Mouse (Mus musculus): ENCODE results near the gene Hexim1. TPM values are rescaled to one million over a fixed set of nuclear protein-coding genes. Genes with fewer than 3 reads are reported as not detected.

Gene Hexim1
- polyA plus RNA-seq, 1 experiment from 2014 or later: 3.9 TPM

DNA sequence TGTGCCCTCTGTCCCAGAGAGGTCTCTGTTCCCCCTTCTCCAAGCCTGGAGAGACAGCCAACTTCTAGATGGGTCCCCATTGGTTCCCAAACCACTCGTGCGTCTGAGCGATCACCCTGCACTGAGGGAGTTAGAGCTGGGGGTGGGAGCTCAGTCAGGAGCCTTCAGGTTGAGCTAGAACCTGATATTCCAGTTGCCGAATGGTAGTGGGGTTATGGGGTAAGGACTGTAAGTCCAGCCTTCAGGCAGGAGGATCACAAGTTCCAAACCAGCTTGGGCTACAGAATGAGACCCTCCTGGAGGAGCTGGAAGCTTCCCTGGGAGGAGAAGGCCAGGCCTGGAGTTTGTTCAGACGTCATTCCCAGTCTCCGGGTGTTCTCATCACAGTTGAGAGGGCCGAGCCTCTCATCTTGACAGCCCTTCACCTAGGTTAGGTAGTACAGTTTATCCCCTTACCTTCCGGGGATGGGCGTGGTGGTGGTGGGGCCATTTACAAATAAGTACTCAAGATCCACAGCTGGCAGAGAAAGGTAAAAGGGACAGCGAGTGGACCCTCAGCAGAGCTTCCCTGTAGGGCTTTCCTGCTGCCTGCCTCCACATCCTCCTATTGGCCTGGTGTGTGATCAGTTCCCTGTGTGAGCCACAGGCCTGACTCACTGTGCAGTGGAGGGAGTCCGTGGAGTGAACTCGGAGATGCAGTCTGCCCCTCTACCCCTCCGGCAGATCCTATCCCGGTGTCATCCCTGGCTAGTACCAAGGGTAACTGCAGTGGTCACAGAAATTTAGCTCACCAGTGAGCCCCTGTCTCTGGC lies 24.1 kb downstream of the Hexim1 start:
- Histone ChIP-seq H3K9me3 (ENCODE audit: control insufficient read depth, low read length) (no peaks in the 10 kb centered on the region), H3K27ac (replicated peaks; ENCODE audit: low read depth, low read length) (no peak overlapping the region), H3K4me2 (ENCODE audit: low read length) (no peak overlapping the region), H3K9ac (replicated peaks; ENCODE audit: low read length) (0 out of 2 replicates have a peak overlapping the region, but pooled peaks have one; percentile 3), H3K4me1 (ENCODE audit: control insufficient read depth, insufficient read depth, low read length) (peaks cover 11% of the 10 kb centered on the region), H3K4me3 (replicated peaks; ENCODE audit: low read depth, low read length) (no peak overlapping the region), H3K36me3 (ENCODE audit: control insufficient read depth, insufficient read depth, low read length) (peaks cover 11% of the 10 kb centered on the region), H3K27me3 (ENCODE audit: control insufficient read depth, insufficient read depth, low read length) (no peaks in the 10 kb centered on the region)
- 85% methylated on average over 14 of the region's 14 CpGs for WGBS
- DNase-seq (no peak), ATAC-seq (ENCODE audit: low FRiP score, low TSS enrichment) (no peak)

- no peak overlapping the region for H3K4me2 ChIP-seq (ENCODE audit: low read length)
- no peaks in the 10 kb centered on the region for H3K27me3 ChIP-seq (ENCODE audit: control insufficient read depth, insufficient read depth, low read length)
- H3K9ac ChIP-seq (replicated peaks; ENCODE audit: low read length): 0 out of 2 replicates have a peak overlapping the region, but pooled peaks have one; percentile 3
- no peaks in the 10 kb centered on the region for H3K9me3 ChIP-seq (ENCODE audit: control insufficient read depth, low read length)
- H3K27ac ChIP-seq (replicated peaks; ENCODE audit: low read depth, low read length): no peak overlapping the region
- no peak overlapping the region for H3K4me3 ChIP-seq (replicated peaks; ENCODE audit: low read depth, low read length)
- WGBS: 61% methylated on average over 6 of the region's 6 CpGs
- H3K36me3 ChIP-seq (ENCODE audit: control insufficient read depth, insufficient read depth, low read length): peaks cover 11% of the 10 kb centered on the region
- DNase-seq (no peak), ATAC-seq (ENCODE audit: low FRiP score, low TSS enrichment) (no peak)
- H3K4me1 ChIP-seq (ENCODE audit: control insufficient read depth, insufficient read depth, low read length): peaks cover 7% of the 10 kb centered on the region
Measured at GRCm38 (mm10) chr11:103140763-103141100, 24.7 kb downstream of the Hexim1 start.

DNA sequence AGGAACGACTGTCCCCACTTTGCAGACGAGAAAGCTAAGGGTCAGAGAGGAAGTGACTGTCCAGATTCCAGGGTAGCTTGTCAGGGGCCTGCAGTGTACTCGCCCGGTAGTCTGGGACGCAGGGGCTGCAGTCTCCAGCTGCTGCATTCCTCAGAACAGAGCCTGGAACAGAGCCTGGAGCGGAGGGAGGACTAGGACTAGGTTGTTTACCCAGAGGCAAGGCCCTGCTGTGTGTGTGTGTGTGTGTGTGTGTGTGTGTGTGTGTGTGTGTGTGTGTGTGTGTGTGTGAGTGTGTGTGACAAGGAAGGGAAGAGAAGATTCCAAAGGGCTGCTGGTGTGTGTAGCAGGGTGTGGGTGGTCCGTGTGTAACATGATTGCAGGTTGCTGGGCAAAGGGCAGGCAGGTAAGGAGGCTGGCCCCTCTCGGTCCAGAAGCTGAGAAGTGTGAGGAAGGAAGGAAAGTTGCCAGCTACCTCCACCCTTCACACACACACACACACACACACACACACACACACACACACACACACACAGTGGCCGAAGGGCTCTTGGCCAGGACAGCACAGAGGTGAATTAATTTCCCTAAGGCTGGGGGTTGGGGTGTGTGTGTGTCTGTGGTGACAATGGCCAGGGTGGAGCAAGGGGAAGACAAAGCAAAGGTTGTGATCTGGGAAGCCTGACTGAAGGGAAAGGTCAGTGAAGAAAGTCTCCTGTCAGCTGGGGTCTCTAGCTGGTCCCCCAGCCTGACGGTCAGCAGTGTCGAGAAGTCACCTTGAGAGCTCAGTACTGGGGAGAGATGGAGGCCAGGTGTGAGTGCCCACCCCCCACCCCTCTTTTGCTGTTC lies 25.3 kb downstream of the Hexim1 start:
- peaks cover 7% of the 10 kb centered on the region for H3K4me1 ChIP-seq (ENCODE audit: control insufficient read depth, insufficient read depth, low read length)
- DNase-seq (no peak), ATAC-seq (ENCODE audit: low FRiP score, low TSS enrichment) (no peak)
- no peaks in the 10 kb centered on the region for H3K27me3 ChIP-seq (ENCODE audit: control insufficient read depth, insufficient read depth, low read length)
- H3K9ac ChIP-seq (replicated peaks; ENCODE audit: low read length): peak overlapping the region; percentile 1; the same call in 1 of the 2 replicates
- H3K36me3 ChIP-seq (ENCODE audit: control insufficient read depth, insufficient read depth, low read length): peaks cover 11% of the 10 kb centered on the region
- no peak overlapping the region for H3K4me3 ChIP-seq (replicated peaks; ENCODE audit: low read depth, low read length)
- H3K27ac ChIP-seq (replicated peaks; ENCODE audit: low read depth, low read length): peak overlapping the region; percentile 86
- 28% methylated on average over 11 of the region's 11 CpGs for WGBS
- H3K9me3 ChIP-seq (ENCODE audit: control insufficient read depth, low read length): no peaks in the 10 kb centered on the region
- H3K4me2 ChIP-seq (ENCODE audit: low read length): 0 out of 2 replicates have a peak overlapping the region, but pooled peaks have one; percentile 1

GRCm38 (mm10) chr11:103141944-103142255 lies 25.9 kb downstream of the Hexim1 start:
- H3K27ac ChIP-seq (replicated peaks; ENCODE audit: low read depth, low read length): peak overlapping the region; percentile 86
- no peaks in the 10 kb centered on the region for H3K9me3 ChIP-seq (ENCODE audit: control insufficient read depth, low read length)
- H3K27me3 ChIP-seq (ENCODE audit: control insufficient read depth, insufficient read depth, low read length): no peaks in the 10 kb centered on the region
- peak overlapping the region; percentile 1; the same call in 1 of the 2 replicates for H3K9ac ChIP-seq (replicated peaks; ENCODE audit: low read length)
- DNase-seq (peak; percentile 33), ATAC-seq (ENCODE audit: low FRiP score, low TSS enrichment) (no peak)
- peaks cover 11% of the 10 kb centered on the region for H3K36me3 ChIP-seq (ENCODE audit: control insufficient read depth, insufficient read depth, low read length)
- H3K4me3 ChIP-seq (replicated peaks; ENCODE audit: low read depth, low read length): no peak overlapping the region
- H3K4me2 ChIP-seq (ENCODE audit: low read length): peak overlapping the region; percentile 51; the same call in 1 of the 2 replicates
- WGBS: 33% methylated on average over 1 of the region's 1 CpGs
- H3K4me1 ChIP-seq (ENCODE audit: control insufficient read depth, insufficient read depth, low read length): peaks cover 7% of the 10 kb centered on the region

- H3K9me3 ChIP-seq (ENCODE audit: control insufficient read depth, low read length): no peaks in the 10 kb centered on the region
- ATAC-seq (ENCODE audit: low FRiP score, low TSS enrichment) (peak; percentile 88), DNase-seq (peak; percentile 91)
- WGBS: 30% methylated on average over 8 of the region's 8 CpGs
- peak overlapping the region; percentile 51 for H3K4me2 ChIP-seq (ENCODE audit: low read length)
- peaks cover 11% of the 10 kb centered on the region for H3K36me3 ChIP-seq (ENCODE audit: control insufficient read depth, insufficient read depth, low read length)
- no peaks in the 10 kb centered on the region for H3K27me3 ChIP-seq (ENCODE audit: control insufficient read depth, insufficient read depth, low read length)
- H3K4me1 ChIP-seq (ENCODE audit: control insufficient read depth, insufficient read depth, low read length): peaks cover 7% of the 10 kb centered on the region
- H3K27ac ChIP-seq (replicated peaks; ENCODE audit: low read depth, low read length): peak overlapping the region; percentile 86
- H3K9ac ChIP-seq (replicated peaks; ENCODE audit: low read length): peak overlapping the region; percentile 46; the same call in 1 of the 2 replicates
- H3K4me3 ChIP-seq (replicated peaks; ENCODE audit: low read depth, low read length): peak overlapping the region; percentile 27
Measured at GRCm38 (mm10) chr11:103142441-103143182, 26.6 kb downstream of the Hexim1 start.

DNA sequence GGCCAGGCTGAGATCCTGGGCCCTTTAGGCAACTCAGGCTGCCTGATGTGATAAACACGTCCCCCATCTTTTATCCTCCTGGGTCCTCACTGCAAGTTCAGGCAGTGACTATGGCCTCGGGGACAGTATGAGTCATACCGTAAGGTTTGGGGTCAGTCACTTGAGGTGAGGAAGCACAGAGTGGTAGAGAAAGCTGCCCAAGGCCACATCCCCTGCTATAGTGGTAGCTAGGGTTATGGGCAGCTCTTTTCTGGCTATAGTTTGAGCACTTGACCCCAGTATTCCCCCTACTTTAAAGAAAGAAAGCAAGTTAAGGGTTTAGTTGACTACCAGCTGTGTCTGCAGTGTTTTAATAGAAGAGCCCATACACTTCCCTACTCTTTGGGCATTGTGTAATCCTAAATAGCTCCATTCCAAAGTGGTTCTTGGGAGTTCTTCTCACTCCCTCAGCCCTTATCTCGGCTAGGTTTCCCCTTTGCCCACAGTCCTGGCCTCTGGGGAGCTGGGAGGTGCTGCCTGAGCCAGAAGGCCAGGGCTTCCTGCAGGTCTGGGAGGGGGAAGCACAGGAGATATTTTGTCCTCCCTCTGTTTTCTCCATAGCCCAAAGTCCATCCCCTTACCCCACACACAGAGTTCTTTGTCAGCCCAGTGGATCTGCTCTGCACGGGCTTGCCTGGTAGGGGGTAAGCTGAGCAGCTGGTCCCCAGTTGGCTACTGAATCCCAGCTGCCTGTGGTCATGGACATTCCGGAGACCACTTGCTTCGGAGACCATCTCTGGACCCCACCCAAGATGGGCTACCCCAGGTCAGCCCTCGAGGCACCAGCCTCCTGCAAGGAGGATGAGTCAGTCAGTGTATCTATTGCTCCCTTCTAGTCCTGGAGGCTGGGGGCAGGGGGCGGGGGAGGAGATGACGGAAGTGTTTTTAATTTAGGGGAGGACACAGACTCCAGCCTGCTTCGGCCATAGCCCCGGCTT lies 28.6 kb downstream of the Hexim1 start:
- Histone ChIP-seq H3K4me2 (ENCODE audit: low read length) (no peak overlapping the region), H3K36me3 (ENCODE audit: control insufficient read depth, insufficient read depth, low read length) (no peaks in the 10 kb centered on the region; the same call in 1 of the 2 replicates)
- no peak for ATAC-seq (ENCODE audit: low FRiP score, low TSS enrichment)

DNA sequence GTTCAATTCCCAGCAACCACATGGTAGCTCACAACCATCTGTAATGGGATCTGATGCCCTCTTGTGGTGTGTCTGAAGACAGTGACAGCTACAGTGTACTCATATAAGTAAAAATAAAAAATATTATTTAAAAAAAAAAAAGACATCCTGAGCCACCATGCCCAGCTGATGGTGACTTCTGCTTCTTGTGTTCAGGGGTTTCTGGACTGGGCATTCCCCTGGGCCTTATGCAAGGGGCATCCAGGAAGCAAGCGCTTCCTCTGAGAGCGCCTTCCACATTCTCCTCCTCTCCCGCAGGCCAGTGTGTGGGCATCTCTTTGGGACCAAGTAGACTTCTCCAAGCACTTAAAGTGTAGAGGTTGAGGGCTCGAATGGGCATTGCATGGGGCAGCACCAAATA lies 30.4 kb downstream of the Hexim1 start:
- no peak overlapping the region for H3K4me2 ChIP-seq (ENCODE audit: low read length)
- no peak overlapping the region for H3K4me3 ChIP-seq (replicated peaks; ENCODE audit: low read depth, low read length)
- H3K27me3 ChIP-seq (ENCODE audit: control insufficient read depth, insufficient read depth, low read length): no peaks in the 10 kb centered on the region
- 96% methylated on average over 4 of the region's 4 CpGs for WGBS
- no peak overlapping the region for H3K27ac ChIP-seq (replicated peaks; ENCODE audit: low read depth, low read length)
- DNase-seq (no peak), ATAC-seq (ENCODE audit: low FRiP score, low TSS enrichment) (no peak)
- no peaks in the 10 kb centered on the region for H3K36me3 ChIP-seq (ENCODE audit: control insufficient read depth, insufficient read depth, low read length)
- H3K9ac ChIP-seq (replicated peaks; ENCODE audit: low read length): no peak overlapping the region
- H3K9me3 ChIP-seq (ENCODE audit: control insufficient read depth, low read length): no peaks in the 10 kb centered on the region
- H3K4me1 ChIP-seq (ENCODE audit: control insufficient read depth, insufficient read depth, low read length): peaks cover 7% of the 10 kb centered on the region

More for the DNA sequence above, 28.6 kb downstream of the Hexim1 start:
- DNase-seq: no peak
- 43% methylated on average over 12 of the region's 12 CpGs for WGBS
- H3K27me3 ChIP-seq (ENCODE audit: control insufficient read depth, insufficient read depth, low read length): no peaks in the 10 kb centered on the region
- H3K4me1 ChIP-seq (ENCODE audit: control insufficient read depth, insufficient read depth, low read length): peaks cover 7% of the 10 kb centered on the region
- no peak overlapping the region for H3K9ac ChIP-seq (replicated peaks; ENCODE audit: low read length)
- no peak overlapping the region for H3K4me3 ChIP-seq (replicated peaks; ENCODE audit: low read depth, low read length)
- no peaks in the 10 kb centered on the region for H3K9me3 ChIP-seq (ENCODE audit: control insufficient read depth, low read length)
- no peak overlapping the region for H3K27ac ChIP-seq (replicated peaks; ENCODE audit: low read depth, low read length)

Data from midbrain, embryonic 14.5 days (tissue).